Mouse (Mus musculus): ENCODE measurements at regions not wholly inside any gene's neighbourhood (a gene's known extent, or its start where the extent isn't known, plus 50 kb on each side); places are given as distances from the start of the nearest gene placed in this dataset.

- no peak overlapping the region for H3K9ac ChIP-seq (replicated peaks)
- no peak for ATAC-seq (ENCODE audit: insufficient read depth)
- H3K4me1 ChIP-seq (replicated peaks; ENCODE audit: control insufficient read depth in 2 of 2, insufficient read depth in 2 of 2, low read length in 1 of 2): no peaks in the 10 kb centered on the region
- DNase-seq (ENCODE audit: low read depth in 3 of 3, low spot score in 3 of 3): no peak
- H3K4me3 ChIP-seq (ENCODE audit: insufficient read depth in 1 of 2, low read depth in 2 of 2, low read length in 2 of 2): no peak overlapping the region
- H3K4me2 ChIP-seq (ENCODE audit: low read depth): no peak overlapping the region
- no peaks in the 10 kb centered on the region for H3K9me3 ChIP-seq (ENCODE audit: control insufficient read depth, low read length)
- H3K27me3 ChIP-seq (ENCODE audit: control insufficient read depth, insufficient read depth, low read length): no peaks in the 10 kb centered on the region
- no peaks in the 10 kb centered on the region for H3K36me3 ChIP-seq (replicated peaks; ENCODE audit: control insufficient read depth, insufficient read depth, low read depth)
- TF ChIP-seq CTCF (IDR thresholded peaks at IDR 0.05; ENCODE audit: low read depth): no peak
- no peak for TF ChIP-seq EP300 (IDR thresholded peaks at IDR 0.05; ENCODE audit: low read depth)
- 91% methylated on average over 9 of the region's 9 CpGs for WGBS (ENCODE audit: insufficient replicate concordance)
- H3K27ac ChIP-seq: no peak overlapping the region
Observed at GRCm38 (mm10) chr15:96766238-96766637, 66.7 kb upstream of the Slc38a2 start.

- Histone ChIP-seq H3K4me1 (replicated peaks; ENCODE audit: control insufficient read depth in 2 of 2, insufficient read depth in 2 of 2, low read length in 1 of 2) (peaks cover 0 to 5% of the 10 kb centered on the region in 2 experiments; a peak in 2 of 4 replicates), H3K9me3 (ENCODE audit: control insufficient read depth, low read length) (no peaks in the 10 kb centered on the region), H3K4me3 (ENCODE audit: insufficient read depth in 1 of 2, low read depth in 2 of 2, low read length in 2 of 2) (no peak overlapping the region), H3K27me3 (ENCODE audit: control insufficient read depth, insufficient read depth, low read length) (no peaks in the 10 kb centered on the region), H3K27ac (no peak overlapping the region), H3K36me3 (replicated peaks; ENCODE audit: control insufficient read depth, insufficient read depth, low read depth) (no peaks in the 10 kb centered on the region), H3K9ac (replicated peaks) (no peak overlapping the region), H3K4me2 (ENCODE audit: low read depth) (no peak overlapping the region)
- DNase-seq (ENCODE audit: low read depth in 3 of 3, low spot score in 3 of 3) (no peak), ATAC-seq (ENCODE audit: insufficient read depth) (no peak)
- no peak for TF ChIP-seq EP300 (IDR thresholded peaks at IDR 0.05; ENCODE audit: low read depth)
- TF ChIP-seq CTCF (IDR thresholded peaks at IDR 0.05; ENCODE audit: low read depth): no peak
- WGBS (ENCODE audit: insufficient replicate concordance): 54% methylated on average over 1 of the region's 1 CpGs
Observed at GRCm38 (mm10) chr15:96763611-96764010, 64.1 kb upstream of the Slc38a2 start.

- DNase-seq (ENCODE audit: low read depth in 3 of 3, low spot score in 3 of 3): no peak
- H3K9ac ChIP-seq (replicated peaks): no peak overlapping the region
- H3K4me3 ChIP-seq (ENCODE audit: insufficient read depth in 1 of 2, low read depth in 2 of 2, low read length in 2 of 2): no peak overlapping the region
- H3K36me3 ChIP-seq (replicated peaks; ENCODE audit: control insufficient read depth, insufficient read depth, low read depth): no peaks in the 10 kb centered on the region
- ATAC-seq (ENCODE audit: insufficient read depth): no peak
- TF ChIP-seq CTCF (IDR thresholded peaks at IDR 0.05; ENCODE audit: low read depth) (no peak), EP300 (IDR thresholded peaks at IDR 0.05; ENCODE audit: low read depth) (no peak)
- H3K9me3 ChIP-seq (ENCODE audit: control insufficient read depth, low read length): no peaks in the 10 kb centered on the region
- 37% methylated on average over 13 of the region's 13 CpGs for WGBS (ENCODE audit: insufficient replicate concordance)
- H3K27ac ChIP-seq: no peak overlapping the region
- no peak overlapping the region for H3K4me2 ChIP-seq (ENCODE audit: low read depth)
- no peaks in the 10 kb centered on the region for H3K27me3 ChIP-seq (ENCODE audit: control insufficient read depth, insufficient read depth, low read length)
- peaks cover 0 to 13% of the 10 kb centered on the region in 2 experiments; a peak in 2 of 4 replicates for H3K4me1 ChIP-seq (replicated peaks; ENCODE audit: control insufficient read depth in 2 of 2, insufficient read depth in 2 of 2, low read length in 1 of 2)
Observed at GRCm38 (mm10) chr15:96759078-96759995, 59.8 kb upstream of the Slc38a2 start.

GRCm38 (mm10) chr15:96757446-96758198 is 58.1 kb upstream of the Slc38a2 start:
- TF ChIP-seq EP300 (IDR thresholded peaks at IDR 0.05; ENCODE audit: low read depth) (no peak), CTCF (IDR thresholded peaks at IDR 0.05; ENCODE audit: low read depth) (no peak)
- H3K27ac ChIP-seq: no peak overlapping the region
- no peak overlapping the region for H3K9ac ChIP-seq (replicated peaks)
- no peak overlapping the region for H3K4me2 ChIP-seq (ENCODE audit: low read depth)
- no peaks in the 10 kb centered on the region for H3K27me3 ChIP-seq (ENCODE audit: control insufficient read depth, insufficient read depth, low read length)
- no peaks in the 10 kb centered on the region for H3K36me3 ChIP-seq (replicated peaks; ENCODE audit: control insufficient read depth, insufficient read depth, low read depth)
- peaks cover 0 to 13% of the 10 kb centered on the region in 2 experiments; a peak in 2 of 4 replicates for H3K4me1 ChIP-seq (replicated peaks; ENCODE audit: control insufficient read depth in 2 of 2, insufficient read depth in 2 of 2, low read length in 1 of 2)
- 31% methylated on average over 9 of the region's 9 CpGs for WGBS (ENCODE audit: insufficient replicate concordance)
- H3K4me3 ChIP-seq (ENCODE audit: insufficient read depth in 1 of 2, low read depth in 2 of 2, low read length in 2 of 2): no peak overlapping the region
- no peak for DNase-seq (ENCODE audit: low read depth in 3 of 3, low spot score in 3 of 3)
- H3K9me3 ChIP-seq (ENCODE audit: control insufficient read depth, low read length): no peaks in the 10 kb centered on the region
- no peak for ATAC-seq (ENCODE audit: insufficient read depth)

GRCm38 (mm10) chr15:96756456-96756855 is 56.9 kb upstream of the Slc38a2 start:
- H3K4me3 ChIP-seq (ENCODE audit: insufficient read depth in 1 of 2, low read depth in 2 of 2, low read length in 2 of 2): no peak overlapping the region
- no peaks in the 10 kb centered on the region for H3K36me3 ChIP-seq (replicated peaks; ENCODE audit: control insufficient read depth, insufficient read depth, low read depth)
- no peak overlapping the region for H3K27ac ChIP-seq
- no peak overlapping the region for H3K9ac ChIP-seq (replicated peaks)
- TF ChIP-seq CTCF (IDR thresholded peaks at IDR 0.05; ENCODE audit: low read depth) (no peak), EP300 (IDR thresholded peaks at IDR 0.05; ENCODE audit: low read depth) (no peak)
- DNase-seq (ENCODE audit: low read depth in 3 of 3, low spot score in 3 of 3) (no peak), ATAC-seq (ENCODE audit: insufficient read depth) (no peak)
- H3K4me1 ChIP-seq (replicated peaks; ENCODE audit: control insufficient read depth in 2 of 2, insufficient read depth in 2 of 2, low read length in 1 of 2): peaks cover 0 to 13% of the 10 kb centered on the region in 2 experiments; a peak in 2 of 4 replicates
- 59% methylated on average over 7 of the region's 7 CpGs for WGBS (ENCODE audit: insufficient replicate concordance)
- no peaks in the 10 kb centered on the region for H3K27me3 ChIP-seq (ENCODE audit: control insufficient read depth, insufficient read depth, low read length)
- no peaks in the 10 kb centered on the region for H3K9me3 ChIP-seq (ENCODE audit: control insufficient read depth, low read length)
- no peak overlapping the region for H3K4me2 ChIP-seq (ENCODE audit: low read depth)

All from liver, embryonic 14.5 days (tissue).